Mouse (Mus musculus) thymus, adult 2 months (tissue): Measurements from ENCODE around the gene Nicn1.

Experiments used
- CTCF ChIP-seq: fragments of 200-500 bp; IDR thresholded peaks from 2 replicates; pipeline ENCODE4 v1.5.1; 2012; ENCODE audit warnings: mild to moderate bottlenecking, control low read depth, low read length, moderate library complexity, borderline replicate concordance; ENCODE audit not compliant: control insufficient read depth, poor library complexity, insufficient read depth; ENCODE audit errors: extremely low read depth
- POLR2A ChIP-seq: fragments of 200-500 bp; IDR thresholded peaks from 2 replicates; pipeline ENCODE4 v1.6.1; 2012; ENCODE audit warnings: mild to moderate bottlenecking, low read length, control low read depth, moderate library complexity; ENCODE audit not compliant: control insufficient read depth, poor library complexity, insufficient read depth; ENCODE audit errors: extremely low read depth

- TF ChIP-seq POLR2A (no peak), CTCF (no peak)
Observed at GRCm38 (mm10) chr9:108341139-108341475, 50.9 kb downstream of the Nicn1 start.
